Mouse (Mus musculus) R1 (cell line): ENCODE data around the gene C8b.
A peak's percentile ranks its signal among the peaks of the same experiment; 100 is the strongest.

Experiments used
- DNase-seq: peaks from one replicate; pipeline ENCODE4 v3.0.0-alpha.2; 2018; ENCODE audit warnings: low read depth, low spot score

C8b gene

DNA sequence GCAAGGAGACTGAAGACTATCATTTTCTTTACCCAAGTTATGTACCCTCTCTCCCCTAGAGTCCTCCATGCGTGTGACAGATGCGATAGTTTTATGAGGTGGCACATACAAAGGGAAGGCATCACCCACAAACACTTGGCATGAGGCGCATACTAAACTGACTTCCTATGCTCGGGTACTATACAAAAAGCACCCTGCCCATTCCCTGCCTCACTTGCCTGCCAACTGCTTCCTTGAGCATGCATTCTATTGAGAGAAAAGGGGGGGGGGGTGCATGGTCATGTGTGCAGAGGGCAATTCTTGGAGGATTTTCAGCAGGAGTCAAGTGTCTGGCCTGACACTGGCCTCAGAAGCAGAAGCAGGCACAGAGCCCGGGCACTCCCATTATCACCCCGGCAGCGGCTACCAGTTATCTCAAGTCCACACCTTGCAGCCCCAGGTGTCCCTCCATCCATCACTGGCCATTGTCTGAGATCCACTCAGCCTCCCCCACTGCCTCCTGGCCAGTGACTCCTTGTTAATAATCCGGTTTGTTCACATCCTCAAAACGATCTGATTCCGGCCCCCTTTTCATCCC lies 44.7 kb downstream of the C8b start:
- no peak for DNase-seq

GRCm38 (mm10) chr4:104813617-104814016 lies 47.5 kb downstream of the C8b start:
- peak; percentile 92 for DNase-seq

- no peak for DNase-seq
Observed at GRCm38 (mm10) chr4:104816519-104817232, 50.6 kb downstream of the C8b start.

GRCm38 (mm10) chr4:104817509-104817908 lies 51.4 kb downstream of the C8b start:
- no peak for DNase-seq

DNA sequence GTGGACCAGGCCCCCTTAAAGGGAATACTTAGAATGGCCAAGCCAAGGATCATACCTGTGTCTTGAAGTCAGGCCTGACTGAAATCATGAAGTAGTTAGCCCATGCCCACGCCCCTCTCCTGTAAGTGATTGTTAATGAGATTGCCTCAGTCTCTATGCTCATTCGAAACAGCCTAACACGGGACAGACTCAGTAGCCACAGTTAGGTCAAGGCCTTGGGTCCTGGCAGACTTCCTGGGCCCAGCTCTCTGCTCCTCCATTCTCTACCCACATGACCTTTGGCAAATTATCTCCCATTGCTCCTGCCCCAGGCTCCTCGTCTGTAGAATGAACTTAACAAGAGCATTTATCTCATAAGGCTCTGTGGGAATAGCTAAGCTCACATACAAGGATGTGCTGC lies 52.9 kb downstream of the C8b start:
- DNase-seq, result no peak

GRCm38 (mm10) chr4:104819891-104820290 lies 53.8 kb downstream of the C8b start:
- no peak for DNase-seq

DNA sequence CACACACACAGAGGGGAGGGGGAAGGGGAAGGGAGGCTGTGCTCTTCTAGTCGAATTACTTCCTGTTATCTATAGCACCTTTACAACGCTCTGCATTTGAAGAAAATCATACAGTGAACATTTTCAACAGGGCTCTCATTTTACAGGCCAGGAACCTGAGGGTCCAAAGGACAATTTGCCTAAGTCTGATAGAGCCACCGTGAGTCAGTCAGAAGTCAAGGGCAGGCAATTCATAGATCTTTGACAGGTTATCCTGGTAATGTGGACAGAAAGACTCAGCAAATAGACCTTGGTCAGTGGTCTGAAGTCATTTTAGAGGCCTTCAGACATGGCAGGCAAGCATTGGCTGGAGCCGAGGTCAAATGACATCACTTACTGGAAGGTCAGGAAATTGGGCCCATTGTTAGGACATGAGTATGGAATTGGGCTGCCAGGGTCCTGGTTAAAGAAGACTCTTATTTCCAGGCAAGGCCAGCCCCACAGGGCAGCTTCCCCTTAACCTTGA lies 57.5 kb downstream of the C8b start:
- no peak for DNase-seq

- DNase-seq, result no peak
Observed at GRCm38 (mm10) chr4:104824381-104825077, 58.4 kb downstream of the C8b start.

- no peak for DNase-seq
Observed at GRCm38 (mm10) chr4:104828939-104829338, 62.8 kb downstream of the C8b start.

GRCm38 (mm10) chr4:104835096-104835495 lies 69.0 kb downstream of the C8b start:
- peak; percentile 54 for DNase-seq

DNA sequence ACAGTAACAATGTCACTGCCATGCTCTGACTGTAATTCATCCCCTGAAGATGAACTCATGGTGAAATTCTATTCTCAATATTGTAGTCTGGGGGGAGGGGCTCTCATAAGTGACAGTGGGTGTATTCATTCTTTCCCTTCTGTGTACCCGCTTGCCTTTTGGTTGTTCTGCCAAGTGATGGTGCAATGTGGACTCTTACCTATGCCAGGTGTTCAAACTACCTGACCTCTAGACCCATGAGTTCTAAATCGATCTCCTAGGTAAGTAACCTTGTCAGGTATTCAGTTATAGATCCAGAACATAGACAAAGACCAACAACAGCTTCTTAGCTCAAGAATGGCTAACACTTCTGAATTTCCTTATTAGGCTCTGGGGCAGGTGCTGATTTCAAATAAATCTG lies 72.2 kb downstream of the C8b start:
- no peak for DNase-seq

DNA sequence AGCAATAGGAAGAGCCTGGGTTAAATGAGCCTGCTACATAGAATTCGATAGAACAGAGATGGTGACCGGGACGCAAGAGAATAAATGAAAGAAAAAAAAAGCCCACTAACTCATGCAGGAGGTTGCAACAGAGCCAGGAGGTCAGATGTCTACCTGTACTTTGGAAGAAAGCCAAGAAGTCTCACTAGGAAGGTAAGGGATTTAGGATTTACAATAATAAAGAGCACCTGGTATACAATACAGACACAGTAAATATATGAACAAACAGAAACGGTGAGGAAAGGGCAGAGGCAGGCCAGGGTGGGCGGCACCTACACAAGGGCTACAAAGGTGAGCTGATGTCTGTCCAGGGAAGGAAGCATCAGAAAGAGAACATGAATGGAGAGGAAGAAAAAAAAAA lies 76.1 kb downstream of the C8b start:
- no peak for DNase-seq

DNA sequence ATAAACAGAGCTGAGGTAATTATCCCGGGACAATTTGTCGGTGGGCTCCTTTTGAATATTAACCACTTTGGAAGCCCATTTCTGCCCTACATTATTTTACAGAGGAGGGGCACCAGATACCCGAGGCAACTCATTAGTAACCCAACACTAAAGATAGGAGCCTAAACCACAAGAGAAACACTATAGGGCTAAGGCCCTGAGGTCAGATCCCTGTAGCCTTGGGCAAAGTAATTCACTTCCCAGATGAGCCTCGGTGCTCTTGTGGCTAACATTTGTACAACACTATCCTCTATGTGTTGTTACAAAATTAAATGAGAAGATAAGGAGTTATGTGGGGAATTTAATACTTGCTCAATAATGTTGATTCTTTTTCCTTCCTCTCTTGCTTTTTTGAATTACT lies 77.4 kb downstream of the C8b start:
- no peak for DNase-seq
